In the genomic region with DNA sequence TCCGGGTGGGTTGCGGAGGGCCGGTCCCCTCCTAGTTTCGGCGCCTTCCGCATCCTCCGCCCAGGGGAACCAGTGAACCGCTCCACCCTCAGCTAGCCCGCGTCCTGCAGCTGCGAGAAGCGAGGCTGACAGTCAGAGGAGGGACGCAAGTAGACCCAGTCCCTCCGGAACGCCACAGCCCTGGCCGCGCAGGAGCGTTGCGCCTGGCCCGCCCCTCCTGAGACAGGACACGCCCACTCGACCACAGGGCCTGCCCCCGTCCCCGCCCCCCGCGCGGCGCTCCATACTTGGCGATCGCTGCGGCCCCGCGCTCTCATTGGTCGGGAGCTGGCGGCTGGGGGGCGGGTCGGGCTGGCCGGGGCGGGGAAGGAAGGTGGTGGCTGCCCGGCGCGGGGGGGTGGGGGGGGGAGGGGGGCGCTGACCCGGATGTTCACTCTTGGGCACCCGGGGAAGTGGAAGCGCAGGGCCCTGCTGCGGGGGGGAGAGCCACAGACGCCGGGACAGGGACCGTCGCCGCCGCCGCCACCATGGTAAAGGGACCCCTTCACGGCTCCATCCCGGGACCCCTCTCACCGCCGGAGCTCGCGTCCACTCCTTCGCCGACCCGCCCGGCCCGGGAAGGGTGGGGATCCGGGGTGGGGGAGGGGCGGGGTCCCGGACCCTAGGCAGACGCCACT, we compare ENCODE assay signal across 8 mouse cellular contexts. TPM values are rescaled to one million over a fixed set of nuclear protein-coding genes. Genes with fewer than 3 reads are reported as not detected.
DNase-seq lines count a peak whose midpoint lies in the region; ATAC-seq lines count a peak whose summit lies in the region.

A gene (plus strand): TSS at position 401 of the 677 bp plus-strand sequence.

- no peaks in the 10 kb centered on the region for H3K27me3 ChIP-seq in hindbrain, embryonic 12.5 days

- H3K36me3 ChIP-seq in hindbrain, embryonic 12.5 days, result no peaks in the 10 kb centered on the region

- peaks cover 35% of the 10 kb centered on the region for H3K4me1 ChIP-seq in hindbrain, embryonic 12.5 days

- H3K9ac ChIP-seq in hindbrain, embryonic 12.5 days, result peak within 1 kb of the TSS; percentile 96

- H3K27ac ChIP-seq in hindbrain, embryonic 12.5 days, result peak within 1 kb of the TSS; percentile 94

- WGBS in hindbrain, embryonic 12.5 days, result under 1% methylated on average over 56 of the region's 69 CpGs

- H3K4me2 ChIP-seq in hindbrain, embryonic 12.5 days (replicated peaks), result peak within 1 kb of the TSS; percentile 100

- no peaks in the 10 kb centered on the region for H3K9me3 ChIP-seq in hindbrain, embryonic 12.5 days (replicated peaks)

- peak within 1 kb of the TSS; percentile 89 for H3K4me3 ChIP-seq in hindbrain, embryonic 12.5 days

- DNase-seq in Muller cell, postnatal 12 days (ENCODE audit: inconsistent ontology term), result peak; percentile 99
- peak; percentile 94 for DNase-seq in cerebellum, adult 9-11 months
- peak; percentile 93 to 95 for DNase-seq in frontal cortex, postnatal 10 days (ENCODE audit: low spot score in 2 of 2)
- peak; percentile 93 to 97 for DNase-seq in layer of hippocampus, postnatal 14 days (ENCODE audit: low spot score in 2 of 2)
- peak; percentile 98 for DNase-seq in lung, postnatal 14 days
- peak; percentile 89 for DNase-seq in retina, adult 2 months (ENCODE audit: low read depth, low spot score)
- DNase-seq in thymus, postnatal 36 days, result peak; percentile 95 to 96

- ATAC-seq in hindbrain, embryonic 12.5 days (ENCODE audit: low FRiP score), result peak; percentile 98

RNA-seq across cellular contexts. Expression of the gene that starts here (rescaled TPM):
- 335 and 369 TPM in 2 replicates for polyA plus RNA-seq in hindbrain, embryonic 12.5 days (2016; fragmentation: Nextera tagmentation; extraction: Ambion mirVana)
- 100 to 1,000 TPM; 406 to 431 TPM for total RNA-seq in layer of hippocampus, postnatal 14 days (2021)

Comparison
In these comparisons a context has a peak if more than half of its experiments do, and no peak if none do; other contexts are left out.
1. Peak in every context shown above with its lines: DNase-seq, ATAC-seq, H3K4me3 ChIP-seq and H3K27ac ChIP-seq.